Mouse (Mus musculus) midbrain, embryonic 16.5 days (tissue): ENCODE results near the gene Grm8. TPM values are rescaled to one million over a fixed set of nuclear protein-coding genes. Genes with fewer than 3 reads are reported as not detected.

ENCODE experiments used
- ATAC-seq: fragments of 200-750 bp; cut with Nextera tagmentation; 2 replicates; pipeline ENCODE4 v1.8.0; 2017; ENCODE audit warnings: moderate TSS enrichment
- H3K27ac ChIP-seq: fragments of 300-500 bp; sonication (generic); 2 replicates; pipeline ENCODE4 v1.5.1; 2014; ENCODE audit warnings: mild to moderate bottlenecking, low read length, mixed read lengths
- H3K27me3 ChIP-seq: fragments of 300-500 bp; sonication (generic); 2 replicates; pipeline ENCODE4 v1.6.1; 2014; ENCODE audit warnings: low read depth, low read length, mixed read lengths; ENCODE audit not compliant: control insufficient read depth, insufficient read depth
- H3K36me3 ChIP-seq: fragments of 300-500 bp; sonication (generic); 2 replicates; pipeline ENCODE4 v1.6.1; 2014; ENCODE audit warnings: mild to moderate bottlenecking, low read length, moderate library complexity, mixed read lengths; ENCODE audit not compliant: control insufficient read depth, insufficient read depth
- H3K4me1 ChIP-seq: fragments of 300-500 bp; sonication (generic); 2 replicates; pipeline ENCODE4 v1.6.1; 2014; ENCODE audit warnings: mild to moderate bottlenecking, low read length, mixed read lengths; ENCODE audit not compliant: control insufficient read depth, insufficient read depth
- H3K4me2 ChIP-seq: fragments of 300-500 bp; sonication (generic); 2 replicates; pipeline ENCODE4 v1.6.1; 2014; ENCODE audit warnings: mild to moderate bottlenecking, low read length, mixed read lengths
- H3K4me3 ChIP-seq: fragments of 300-500 bp; sonication (generic); 2 replicates; pipeline ENCODE4 v1.5.1; 2014; ENCODE audit warnings: low read depth, mild to moderate bottlenecking, low read length, moderate library complexity, mixed read lengths
- H3K9ac ChIP-seq: fragments of 300-500 bp; sonication (generic); 2 replicates; pipeline ENCODE4 v1.6.1; 2014; ENCODE audit warnings: low read depth, low read length, mixed read lengths
- H3K9me3 ChIP-seq: fragments of 300-500 bp; sonication (generic); replicated peaks from 2 replicates; pipeline ENCODE4 v1.6.1; 2014; ENCODE audit warnings: mild to moderate bottlenecking, low read length, mixed read lengths; ENCODE audit not compliant: control insufficient read depth, poor library complexity, severe bottlenecking
- WGBS: fragments of 180-500 bp; shearing (Covaris S2); extraction: QIAGEN DNeasy Blood & Tissue Kit; methylation state at CpG from one replicate; pipeline ENCODE4 v1.1.7; 2014; 5-methylcytosine and 5-hydroxymethylcytosine counted together
- polyA plus RNA-seq: library from polyadenylated mRNA; unstranded; fragments of >200 nt; fragmentation: Nextera tagmentation; extraction: Ambion mirVana; gene quantifications from 2 replicates; pipeline ENCODE4 v1.2.1, GENCODE M21; 2015

Grm8 gene
- polyA plus RNA-seq, 1 experiment from 2014 or later = 19.2 TPM

GRCm38 (mm10) chr6:27951433-27951832 lies 183.5 kb downstream of the Grm8 start:
- H3K27ac ChIP-seq = no peak overlapping the region
- H3K36me3 ChIP-seq = no peaks in the 10 kb centered on the region
- no peaks in the 10 kb centered on the region for H3K27me3 ChIP-seq
- 62% methylated on average over 5 of the region's 5 CpGs for WGBS
- H3K9ac ChIP-seq = no peak overlapping the region
- no peak overlapping the region for H3K4me2 ChIP-seq
- no peak overlapping the region for H3K4me3 ChIP-seq
- no peaks in the 10 kb centered on the region for H3K9me3 ChIP-seq
- no peaks in the 10 kb centered on the region for H3K4me1 ChIP-seq
- no peak for ATAC-seq

- Histone ChIP-seq H3K4me2 (no peak overlapping the region), H3K4me3 (no peak overlapping the region), H3K9me3 (no peaks in the 10 kb centered on the region), H3K4me1 (no peaks in the 10 kb centered on the region), H3K9ac (no peak overlapping the region), H3K27me3 (no peaks in the 10 kb centered on the region), H3K27ac (no peak overlapping the region), H3K36me3 (no peaks in the 10 kb centered on the region)
- WGBS = 80% methylated on average over 3 of the region's 3 CpGs
- ATAC-seq = no peak
Observed at GRCm38 (mm10) chr6:27928058-27928457, 206.9 kb downstream of the Grm8 start.

- Histone ChIP-seq H3K27ac (no peak overlapping the region), H3K4me2 (no peak overlapping the region), H3K9me3 (peaks cover 6% of the 10 kb centered on the region; the same call in 1 of the 2 replicates), H3K27me3 (no peaks in the 10 kb centered on the region), H3K36me3 (no peaks in the 10 kb centered on the region), H3K4me1 (no peaks in the 10 kb centered on the region), H3K9ac (no peak overlapping the region), H3K4me3 (no peak overlapping the region)
- WGBS = 69% methylated on average over 1 of the region's 1 CpGs
- ATAC-seq = no peak
Observed at GRCm38 (mm10) chr6:27913281-27913680, 221.7 kb downstream of the Grm8 start.

GRCm38 (mm10) chr6:27904358-27904757 lies 230.6 kb downstream of the Grm8 start:
- Histone ChIP-seq H3K4me2 (no peak overlapping the region), H3K4me1 (no peaks in the 10 kb centered on the region), H3K27ac (no peak overlapping the region), H3K9me3 (0 out of 2 replicates have a peak, but pooled peaks cover 2% of the 10 kb centered on the region), H3K27me3 (no peaks in the 10 kb centered on the region), H3K4me3 (no peak overlapping the region), H3K9ac (no peak overlapping the region), H3K36me3 (no peaks in the 10 kb centered on the region)
- ATAC-seq = no peak

GRCm38 (mm10) chr6:27902224-27902623 lies 232.8 kb downstream of the Grm8 start:
- Histone ChIP-seq H3K4me3 (no peak overlapping the region), H3K9ac (no peak overlapping the region), H3K9me3 (no peaks in the 10 kb centered on the region), H3K27me3 (no peaks in the 10 kb centered on the region), H3K4me2 (no peak overlapping the region), H3K27ac (no peak overlapping the region), H3K4me1 (no peaks in the 10 kb centered on the region), H3K36me3 (no peaks in the 10 kb centered on the region)
- WGBS = 95% methylated on average over 1 of the region's 1 CpGs
- no peak for ATAC-seq

GRCm38 (mm10) chr6:27901396-27901795 lies 233.6 kb downstream of the Grm8 start:
- no peak overlapping the region for H3K4me2 ChIP-seq
- H3K9me3 ChIP-seq = no peaks in the 10 kb centered on the region
- H3K27me3 ChIP-seq = no peaks in the 10 kb centered on the region
- no peak overlapping the region for H3K9ac ChIP-seq
- H3K4me3 ChIP-seq = no peak overlapping the region
- no peak overlapping the region for H3K27ac ChIP-seq
- no peaks in the 10 kb centered on the region for H3K4me1 ChIP-seq
- no peaks in the 10 kb centered on the region for H3K36me3 ChIP-seq
- no peak for ATAC-seq
- 85% methylated on average over 3 of the region's 3 CpGs for WGBS

- Histone ChIP-seq H3K9me3 (no peaks in the 10 kb centered on the region), H3K4me3 (no peak overlapping the region), H3K4me2 (no peak overlapping the region), H3K27me3 (no peaks in the 10 kb centered on the region), H3K36me3 (no peaks in the 10 kb centered on the region), H3K9ac (no peak overlapping the region), H3K27ac (no peak overlapping the region), H3K4me1 (no peaks in the 10 kb centered on the region)
- 90% methylated on average over 1 of the region's 1 CpGs for WGBS
- ATAC-seq = no peak
Observed at GRCm38 (mm10) chr6:27895153-27895552, 239.8 kb downstream of the Grm8 start.

GRCm38 (mm10) chr6:27892886-27893285 lies 242.1 kb downstream of the Grm8 start:
- no peak for ATAC-seq
- Histone ChIP-seq H3K27ac (no peak overlapping the region), H3K27me3 (no peaks in the 10 kb centered on the region), H3K9me3 (no peaks in the 10 kb centered on the region), H3K4me3 (no peak overlapping the region), H3K36me3 (no peaks in the 10 kb centered on the region), H3K4me1 (no peaks in the 10 kb centered on the region), H3K9ac (no peak overlapping the region), H3K4me2 (no peak overlapping the region)
- 81% methylated on average over 1 of the region's 1 CpGs for WGBS

GRCm38 (mm10) chr6:27888391-27888790 lies 246.6 kb downstream of the Grm8 start:
- Histone ChIP-seq H3K36me3 (no peaks in the 10 kb centered on the region), H3K27me3 (no peaks in the 10 kb centered on the region), H3K4me3 (no peak overlapping the region), H3K9me3 (no peaks in the 10 kb centered on the region), H3K27ac (no peak overlapping the region), H3K4me2 (no peak overlapping the region), H3K9ac (no peak overlapping the region), H3K4me1 (no peaks in the 10 kb centered on the region)
- ATAC-seq = no peak
- 95% methylated on average over 2 of the region's 2 CpGs for WGBS

GRCm38 (mm10) chr6:27887922-27888321 lies 247.1 kb downstream of the Grm8 start:
- H3K4me2 ChIP-seq = no peak overlapping the region
- H3K36me3 ChIP-seq = no peaks in the 10 kb centered on the region
- no peaks in the 10 kb centered on the region for H3K9me3 ChIP-seq
- no peak for ATAC-seq
- H3K4me3 ChIP-seq = no peak overlapping the region
- WGBS = 96% methylated on average over 1 of the region's 1 CpGs
- no peak overlapping the region for H3K9ac ChIP-seq
- no peaks in the 10 kb centered on the region for H3K4me1 ChIP-seq
- no peaks in the 10 kb centered on the region for H3K27me3 ChIP-seq
- no peak overlapping the region for H3K27ac ChIP-seq
